Mouse (Mus musculus): ENCODE results near the gene Slc39a11.

Gene Slc39a11

GRCm38 (mm10) chr11:113631302-113631701, 18.6 kb downstream of the Slc39a11 start:
- DNase-seq = no peak

- no peak for DNase-seq
These were observed 19.2 kb downstream of the Slc39a11 start for GRCm38 (mm10) chr11:113630642-113631041.

- no peak for DNase-seq
These were observed 22.1 kb downstream of the Slc39a11 start for GRCm38 (mm10) chr11:113627785-113628184.

- DNase-seq = no peak
These were observed 24.4 kb downstream of the Slc39a11 start for GRCm38 (mm10) chr11:113625437-113625836.

GRCm38 (mm10) chr11:113622028-113622427, 27.9 kb downstream of the Slc39a11 start:
- DNase-seq = no peak

- DNase-seq = no peak
These were observed 28.9 kb downstream of the Slc39a11 start for GRCm38 (mm10) chr11:113621001-113621400.

GRCm38 (mm10) chr11:113619420-113620080, 30.3 kb downstream of the Slc39a11 start:
- no peak for DNase-seq

GRCm38 (mm10) chr11:113618672-113619419, 31.0 kb downstream of the Slc39a11 start, which contains the start of gene Sstr2:
Sstr2 (plus strand) TSS chr11:113619342.
- DNase-seq = peak; percentile 92

- DNase-seq = no peak
These were observed 31.6 kb downstream of the Slc39a11 start for GRCm38 (mm10) chr11:113618303-113618671.

- DNase-seq = no peak
These were observed 32.6 kb downstream of the Slc39a11 start for GRCm38 (mm10) chr11:113617132-113617911.

- no peak for DNase-seq
These were observed 35.4 kb downstream of the Slc39a11 start for GRCm38 (mm10) chr11:113614476-113614875.

GRCm38 (mm10) chr11:113611664-113612611, 37.9 kb downstream of the Slc39a11 start:
- DNase-seq = no peak

GRCm38 (mm10) chr11:113611112-113611646, 38.7 kb downstream of the Slc39a11 start:
- DNase-seq = no peak

GRCm38 (mm10) chr11:113610266-113610665, 39.6 kb downstream of the Slc39a11 start:
- no peak for DNase-seq

- DNase-seq = no peak
These were observed 40.3 kb downstream of the Slc39a11 start for GRCm38 (mm10) chr11:113609581-113609980.

GRCm38 (mm10) chr11:113607556-113607955, 42.3 kb downstream of the Slc39a11 start:
- no peak for DNase-seq

- DNase-seq = no peak
These were observed 48.1 kb downstream of the Slc39a11 start for GRCm38 (mm10) chr11:113601616-113602343.

GRCm38 (mm10) chr11:113600526-113601245, 49.2 kb downstream of the Slc39a11 start:
- DNase-seq = no peak

- DNase-seq = no peak
These were observed 52.2 kb downstream of the Slc39a11 start for GRCm38 (mm10) chr11:113597632-113598031.

GRCm38 (mm10) chr11:113595144-113595543, 54.7 kb downstream of the Slc39a11 start:
- DNase-seq = no peak

GRCm38 (mm10) chr11:113588936-113589335, 60.9 kb downstream of the Slc39a11 start:
- DNase-seq = no peak
